Mouse (Mus musculus): ENCODE data around the gene Fkbp4. TPM values are rescaled to one million over a fixed set of nuclear protein-coding genes. Genes with fewer than 3 reads are reported as not detected.

Fkbp4 gene
- polyA plus RNA-seq, 1 experiment from 2014 or later = 295 TPM

GRCm38 (mm10) chr6:128445761-128446535 is 7.5 kb upstream of the Fkbp4 start:
- no peak overlapping the region for H3K9ac ChIP-seq (ENCODE audit: low read depth, low read length)
- no peaks in the 10 kb centered on the region; the same call in 1 of the 2 replicates for H3K4me1 ChIP-seq (ENCODE audit: control insufficient read depth, insufficient read depth, low read length)
- DNase-seq (ENCODE audit: low spot score) (peak; percentile 74), ATAC-seq (ENCODE audit: low read depth) (peak; percentile 72)
- no peak overlapping the region for H3K4me3 ChIP-seq (ENCODE audit: low read depth, low read length)
- H3K27ac ChIP-seq (replicated peaks; ENCODE audit: low read depth, low read length) = no peak overlapping the region
- H3K27me3 ChIP-seq (replicated peaks; ENCODE audit: control insufficient read depth, insufficient read depth, low read length) = no peaks in the 10 kb centered on the region
- WGBS = 12% methylated on average over 14 of the region's 14 CpGs
- no peaks in the 10 kb centered on the region for H3K36me3 ChIP-seq (ENCODE audit: control insufficient read depth, insufficient read depth, low read length)
- H3K9me3 ChIP-seq (ENCODE audit: control insufficient read depth, low read length) = no peaks in the 10 kb centered on the region
- peak overlapping the region; percentile 38 for H3K4me2 ChIP-seq (ENCODE audit: low read depth, low read length)

GRCm38 (mm10) chr6:128440238-128440637 is 1.8 kb upstream of the Fkbp4 start:
- DNase-seq (ENCODE audit: low spot score) (no peak), ATAC-seq (ENCODE audit: low read depth) (no peak)
- Histone ChIP-seq H3K9me3 (ENCODE audit: control insufficient read depth, low read length) (no peaks in the 10 kb centered on the region), H3K4me3 (ENCODE audit: low read depth, low read length) (no peak overlapping the region), H3K27me3 (replicated peaks; ENCODE audit: control insufficient read depth, insufficient read depth, low read length) (no peaks in the 10 kb centered on the region), H3K27ac (replicated peaks; ENCODE audit: low read depth, low read length) (no peak overlapping the region), H3K9ac (ENCODE audit: low read depth, low read length) (no peak overlapping the region), H3K4me2 (ENCODE audit: low read depth, low read length) (no peak overlapping the region), H3K36me3 (ENCODE audit: control insufficient read depth, insufficient read depth, low read length) (peaks cover 14% of the 10 kb centered on the region), H3K4me1 (ENCODE audit: control insufficient read depth, insufficient read depth, low read length) (peaks cover 8% of the 10 kb centered on the region; the same call in 1 of the 2 replicates)
- 93% methylated on average over 2 of the region's 2 CpGs for WGBS

- Histone ChIP-seq H3K36me3 (ENCODE audit: control insufficient read depth, insufficient read depth, low read length) (peaks cover 27% of the 10 kb centered on the region), H3K4me2 (ENCODE audit: low read depth, low read length) (peak overlapping the region; percentile 81), H3K27me3 (replicated peaks; ENCODE audit: control insufficient read depth, insufficient read depth, low read length) (no peaks in the 10 kb centered on the region), H3K4me3 (ENCODE audit: low read depth, low read length) (peak overlapping the region; percentile 99), H3K9me3 (ENCODE audit: control insufficient read depth, low read length) (no peaks in the 10 kb centered on the region), H3K9ac (ENCODE audit: low read depth, low read length) (peak overlapping the region; percentile 97), H3K27ac (replicated peaks; ENCODE audit: low read depth, low read length) (peak overlapping the region; percentile 74), H3K4me1 (ENCODE audit: control insufficient read depth, insufficient read depth, low read length) (peaks cover 8% of the 10 kb centered on the region; the same call in 1 of the 2 replicates)
- WGBS = 22% methylated on average over 18 of the region's 18 CpGs
- no peak for DNase-seq (ENCODE audit: low spot score)
- peak; percentile 58 for ATAC-seq (ENCODE audit: low read depth)
Observed at GRCm38 (mm10) chr6:128438871-128439341, 429 bp upstream of the Fkbp4 start.

GRCm38 (mm10) chr6:128437731-128438316 is 653 bp downstream of the Fkbp4 start:
- peak overlapping the region; percentile 94 for H3K27ac ChIP-seq (replicated peaks; ENCODE audit: low read depth, low read length)
- WGBS = 1% methylated on average over 16 of the region's 52 CpGs
- peaks cover 8% of the 10 kb centered on the region; the same call in 1 of the 2 replicates for H3K4me1 ChIP-seq (ENCODE audit: control insufficient read depth, insufficient read depth, low read length)
- H3K4me3 ChIP-seq (ENCODE audit: low read depth, low read length) = peak overlapping the region; percentile 99
- peak overlapping the region; percentile 97 for H3K9ac ChIP-seq (ENCODE audit: low read depth, low read length)
- peak; percentile 69 for DNase-seq (ENCODE audit: low spot score)
- ATAC-seq (ENCODE audit: low read depth) = peak; percentile 71
- no peaks in the 10 kb centered on the region for H3K9me3 ChIP-seq (ENCODE audit: control insufficient read depth, low read length)
- peak overlapping the region; percentile 81 for H3K4me2 ChIP-seq (ENCODE audit: low read depth, low read length)
- no peaks in the 10 kb centered on the region for H3K27me3 ChIP-seq (replicated peaks; ENCODE audit: control insufficient read depth, insufficient read depth, low read length)
- peaks cover 38% of the 10 kb centered on the region for H3K36me3 ChIP-seq (ENCODE audit: control insufficient read depth, insufficient read depth, low read length)

GRCm38 (mm10) chr6:128437288-128437687 is 1.2 kb downstream of the Fkbp4 start:
- peaks cover 8% of the 10 kb centered on the region; the same call in 1 of the 2 replicates for H3K4me1 ChIP-seq (ENCODE audit: control insufficient read depth, insufficient read depth, low read length)
- H3K4me2 ChIP-seq (ENCODE audit: low read depth, low read length) = peak overlapping the region; percentile 81
- peak overlapping the region; percentile 94 for H3K27ac ChIP-seq (replicated peaks; ENCODE audit: low read depth, low read length)
- peak overlapping the region; percentile 99 for H3K4me3 ChIP-seq (ENCODE audit: low read depth, low read length)
- WGBS = 1% methylated on average over 10 of the region's 10 CpGs
- DNase-seq (ENCODE audit: low spot score) (no peak), ATAC-seq (ENCODE audit: low read depth) (peak; percentile 8; the same call in 1 of the 2 replicates)
- H3K9ac ChIP-seq (ENCODE audit: low read depth, low read length) = peak overlapping the region; percentile 97
- H3K27me3 ChIP-seq (replicated peaks; ENCODE audit: control insufficient read depth, insufficient read depth, low read length) = no peaks in the 10 kb centered on the region
- H3K36me3 ChIP-seq (ENCODE audit: control insufficient read depth, insufficient read depth, low read length) = peaks cover 44% of the 10 kb centered on the region
- no peaks in the 10 kb centered on the region for H3K9me3 ChIP-seq (ENCODE audit: control insufficient read depth, low read length)

GRCm38 (mm10) chr6:128436356-128437005 is 2.0 kb downstream of the Fkbp4 start:
- Histone ChIP-seq H3K9ac (ENCODE audit: low read depth, low read length) (peak overlapping the region; percentile 97), H3K4me2 (ENCODE audit: low read depth, low read length) (peak overlapping the region; percentile 81), H3K9me3 (ENCODE audit: control insufficient read depth, low read length) (no peaks in the 10 kb centered on the region), H3K27me3 (replicated peaks; ENCODE audit: control insufficient read depth, insufficient read depth, low read length) (no peaks in the 10 kb centered on the region), H3K4me3 (ENCODE audit: low read depth, low read length) (peak overlapping the region; percentile 99), H3K4me1 (ENCODE audit: control insufficient read depth, insufficient read depth, low read length) (peaks cover 8% of the 10 kb centered on the region; the same call in 1 of the 2 replicates), H3K27ac (replicated peaks; ENCODE audit: low read depth, low read length) (no peak overlapping the region), H3K36me3 (ENCODE audit: control insufficient read depth, insufficient read depth, low read length) (peaks cover 52% of the 10 kb centered on the region)
- ATAC-seq (ENCODE audit: low read depth) = no peak
- WGBS = 91% methylated on average over 8 of the region's 8 CpGs
- DNase-seq (ENCODE audit: low spot score) = no peak

DNA sequence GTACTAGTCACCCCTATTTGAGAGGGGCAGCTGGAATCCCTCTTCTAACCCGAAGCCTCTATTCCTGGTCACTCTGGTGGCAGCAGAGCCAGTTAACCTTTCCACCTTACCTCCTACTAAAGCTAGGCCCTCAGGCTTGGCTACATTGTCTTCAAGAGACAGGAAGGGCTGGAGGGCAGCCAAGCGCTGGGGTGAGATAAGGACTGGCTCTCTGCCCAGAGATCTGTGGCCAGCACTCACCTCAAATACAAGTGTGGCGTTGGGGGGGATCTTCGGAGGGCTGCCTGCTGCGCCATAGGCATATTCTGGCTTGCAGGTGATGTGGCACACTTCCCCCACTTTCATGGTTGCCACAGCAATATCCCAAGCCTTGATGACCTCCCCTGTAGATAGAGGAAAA is 3.0 kb downstream of the Fkbp4 start:
- DNase-seq (ENCODE audit: low spot score) = peak; percentile 19
- no peaks in the 10 kb centered on the region for H3K27me3 ChIP-seq (replicated peaks; ENCODE audit: control insufficient read depth, insufficient read depth, low read length)
- H3K4me1 ChIP-seq (ENCODE audit: control insufficient read depth, insufficient read depth, low read length) = peaks cover 8% of the 10 kb centered on the region; the same call in 1 of the 2 replicates
- H3K4me2 ChIP-seq (ENCODE audit: low read depth, low read length) = no peak overlapping the region
- H3K4me3 ChIP-seq (ENCODE audit: low read depth, low read length) = no peak overlapping the region
- no peak overlapping the region for H3K9ac ChIP-seq (ENCODE audit: low read depth, low read length)
- H3K27ac ChIP-seq (replicated peaks; ENCODE audit: low read depth, low read length) = no peak overlapping the region
- no peaks in the 10 kb centered on the region for H3K9me3 ChIP-seq (ENCODE audit: control insufficient read depth, low read length)
- peaks cover 62% of the 10 kb centered on the region for H3K36me3 ChIP-seq (ENCODE audit: control insufficient read depth, insufficient read depth, low read length)
- WGBS = 83% methylated on average over 5 of the region's 5 CpGs
- ATAC-seq (ENCODE audit: low read depth) = no peak

GRCm38 (mm10) chr6:128433566-128433965 is 4.9 kb downstream of the Fkbp4 start:
- WGBS = 93% methylated on average over 13 of the region's 13 CpGs
- H3K36me3 ChIP-seq (ENCODE audit: control insufficient read depth, insufficient read depth, low read length) = peaks cover 81% of the 10 kb centered on the region

More at GRCm38 (mm10) chr6:128433566-128433965, 4.9 kb downstream of the Fkbp4 start:
- ATAC-seq (ENCODE audit: low read depth) = no peak
- 0 out of 2 replicates have a peak, but pooled peaks cover 5% of the 10 kb centered on the region for H3K4me1 ChIP-seq (ENCODE audit: control insufficient read depth, insufficient read depth, low read length)
- H3K27me3 ChIP-seq (replicated peaks; ENCODE audit: control insufficient read depth, insufficient read depth, low read length) = no peaks in the 10 kb centered on the region
- H3K4me3 ChIP-seq (ENCODE audit: low read depth, low read length) = no peak overlapping the region
- no peak overlapping the region for H3K9ac ChIP-seq (ENCODE audit: low read depth, low read length)
- no peak overlapping the region for H3K4me2 ChIP-seq (ENCODE audit: low read depth, low read length)
- no peak for DNase-seq (ENCODE audit: low spot score)
- no peak overlapping the region for H3K27ac ChIP-seq (replicated peaks; ENCODE audit: low read depth, low read length)
- H3K9me3 ChIP-seq (ENCODE audit: control insufficient read depth, low read length) = no peaks in the 10 kb centered on the region
